Mouse (Mus musculus) CH12.LX (cell line): ENCODE data around the gene Adamts7. TPM values are rescaled to one million over a fixed set of nuclear protein-coding genes. Genes with fewer than 3 reads are reported as not detected.

Experiments
- DNase-seq: peaks from one replicate; pipeline ENCODE4 v3.0.0-alpha.2; 2013; ENCODE audit errors: extremely low read depth
- H3K27ac ChIP-seq: 2 replicates; pipeline ENCODE4 v1.5.1; 2012; ENCODE audit warnings: low read depth, mild to moderate bottlenecking, control low read depth, moderate library complexity; ENCODE audit not compliant: insufficient read depth
- H3K27me3 ChIP-seq: replicated peaks from 2 replicates; pipeline ENCODE3; 2012; ENCODE audit warnings: inconsistent platforms
- H3K36me3 ChIP-seq, 2 experiments: replicated peaks in 1 of 2; 2 replicates each; pipeline versions ENCODE3 to v1.6.1; 2012; ENCODE audit warnings: inconsistent platforms in 1 of 2, low read length in 1 of 2, mild to moderate bottlenecking in 1 of 2, mixed read lengths in 1 of 2, moderate library complexity in 1 of 2; ENCODE audit not compliant: control insufficient read depth in 1 of 2, insufficient read depth in 1 of 2
- H3K4me1 ChIP-seq, 2 experiments: 2 replicates each; pipeline ENCODE4 v1.6.1; 2012; ENCODE audit warnings: inconsistent platforms in 1 of 2, moderate library complexity in 1 of 2; ENCODE audit not compliant: insufficient read depth in 2 of 2, control insufficient read depth in 1 of 2
- H3K4me2 ChIP-seq: 2 replicates; pipeline ENCODE4 v1.6.1; 2012; ENCODE audit warnings: low read depth, mild to moderate bottlenecking, control low read depth; ENCODE audit not compliant: poor library complexity, insufficient read depth, severe bottlenecking
- H3K4me3 ChIP-seq, 3 experiments: fragments of 150-350 bp in 1 of 3; sonication (generic) in 1 of 3; replicated peaks in 1 of 3; 2 replicates each; pipeline versions ENCODE3 to v1.5.1; 2011 to 2012; ENCODE audit warnings: low read depth in 2 of 3, low read length in 2 of 3, mild to moderate bottlenecking in 2 of 3, moderate library complexity in 2 of 3, control low read depth in 1 of 3, improper control_type of control experiment in 1 of 3, inconsistent platforms in 1 of 3, mixed read lengths in 1 of 3; ENCODE audit not compliant: poor library complexity in 1 of 3
- H3K79me2 ChIP-seq: replicated peaks from 2 replicates; pipeline ENCODE4 v1.6.1; 2012; ENCODE audit warnings: mild to moderate bottlenecking, moderate library complexity; ENCODE audit not compliant: control insufficient read depth, poor library complexity, insufficient read depth, severe bottlenecking; ENCODE audit errors: extremely low read depth
- H3K9ac ChIP-seq: 2 replicates; pipeline ENCODE4 v1.6.1; 2012; ENCODE audit warnings: low read depth, mild to moderate bottlenecking, control low read depth, moderate library complexity; ENCODE audit not compliant: insufficient read depth
- H3K9me3 ChIP-seq: replicated peaks from 2 replicates; pipeline ENCODE3; 2012; ENCODE audit warnings: low read length, inconsistent platforms, mixed read lengths
- BHLHE40 ChIP-seq: IDR thresholded peaks from 2 replicates; pipeline ENCODE4 v1.6.1; 2011; ENCODE audit warnings: mild to moderate bottlenecking, low read depth, low read length, improper control_type of control experiment
- E2F4 ChIP-seq: IDR thresholded peaks from 2 replicates; pipeline ENCODE4 v1.6.1; 2011; ENCODE audit warnings: low read depth, low read length, improper control_type of control experiment; ENCODE audit not compliant: insufficient replicate concordance
- ELF1 ChIP-seq: IDR thresholded peaks from 2 replicates; pipeline ENCODE4 v1.6.1; 2014; ENCODE audit warnings: low read depth, mild to moderate bottlenecking, inconsistent platforms, low read length, improper control_type of control experiment
- EP300 ChIP-seq: IDR thresholded peaks from 2 replicates; pipeline ENCODE4 v1.6.1; 2011; ENCODE audit warnings: low read length, improper control_type of control experiment
- ETS1 ChIP-seq: conservative IDR thresholded peaks from 2 replicates; pipeline ENCODE4 v1.6.1; 2012; ENCODE audit warnings: low read depth, mild to moderate bottlenecking, inconsistent platforms, low read length, improper control_type of control experiment, moderate library complexity
- GABPA ChIP-seq: IDR thresholded peaks from 2 replicates; pipeline ENCODE4 v1.6.1; 2012; ENCODE audit warnings: low read depth, low read length, improper control_type of control experiment, inconsistent platforms; ENCODE audit not compliant: insufficient replicate concordance
- HCFC1 ChIP-seq: IDR thresholded peaks from 2 replicates; pipeline ENCODE4 v1.6.1; 2012; ENCODE audit warnings: low read depth, mild to moderate bottlenecking, inconsistent platforms, low read length, improper control_type of control experiment
- JUN ChIP-seq: IDR thresholded peaks from 2 replicates; pipeline ENCODE4 v1.6.1; 2011; ENCODE audit warnings: low read depth, mild to moderate bottlenecking, low read length, improper control_type of control experiment, moderate library complexity; ENCODE audit not compliant: insufficient read depth
- KAT2A ChIP-seq: IDR thresholded peaks from 2 replicates; pipeline ENCODE4 v1.6.1; 2012; ENCODE audit warnings: low read length, improper control_type of control experiment, inconsistent platforms; ENCODE audit not compliant: insufficient replicate concordance
- MAX ChIP-seq: IDR thresholded peaks from 2 replicates; pipeline ENCODE4 v1.6.1; 2011; ENCODE audit warnings: low read length, improper control_type of control experiment
- MAZ ChIP-seq: IDR thresholded peaks from 2 replicates; pipeline ENCODE4 v1.6.1; 2012; ENCODE audit warnings: low read depth, mild to moderate bottlenecking, inconsistent platforms, low read length, improper control_type of control experiment, moderate library complexity
- MXI1 ChIP-seq: IDR thresholded peaks from 2 replicates; pipeline ENCODE4 v1.6.1; 2011; ENCODE audit warnings: mild to moderate bottlenecking, low read depth, low read length, improper control_type of control experiment
- NELFE ChIP-seq: IDR thresholded peaks from 2 replicates; pipeline ENCODE4 v1.6.1; 2011; ENCODE audit warnings: low read depth, low read length, improper control_type of control experiment
- PAX5 ChIP-seq: IDR thresholded peaks from 2 replicates; pipeline ENCODE4 v1.6.1; 2012; ENCODE audit warnings: low read length, inconsistent platforms, mixed read lengths
- POLR2A ChIP-seq: IDR thresholded peaks from 2 replicates; pipeline ENCODE4 v1.6.1; 2011; ENCODE audit warnings: low read depth, mild to moderate bottlenecking, improper control_type of control experiment, low read length
- POLR2AphosphoS2 ChIP-seq: IDR thresholded peaks from 2 replicates; pipeline ENCODE4 v1.6.1; 2011; ENCODE audit warnings: low read depth, low read length, improper control_type of control experiment
- RAD21 ChIP-seq: IDR thresholded peaks from 2 replicates; pipeline ENCODE4 v1.6.1; 2011; ENCODE audit warnings: low read depth, mild to moderate bottlenecking, low read length, improper control_type of control experiment, moderate library complexity
- RCOR1 ChIP-seq: conservative IDR thresholded peaks from 2 replicates; pipeline ENCODE4 v1.6.1; 2012; ENCODE audit warnings: low read depth, mild to moderate bottlenecking, inconsistent platforms, low read length, improper control_type of control experiment
- SIN3A ChIP-seq: IDR thresholded peaks from 2 replicates; pipeline ENCODE4 v1.6.1; 2012; ENCODE audit warnings: low read length, improper control_type of control experiment, inconsistent platforms
- TCF12 ChIP-seq: IDR thresholded peaks from 2 replicates; pipeline ENCODE4 v1.6.1; 2014; ENCODE audit warnings: low read depth, mild to moderate bottlenecking, inconsistent platforms, low read length, improper control_type of control experiment
- UBTF ChIP-seq: IDR thresholded peaks from 2 replicates; pipeline ENCODE4 v1.6.1; 2012; ENCODE audit warnings: low read depth, mild to moderate bottlenecking, inconsistent platforms, low read length, improper control_type of control experiment, moderate library complexity
- USF1 ChIP-seq: IDR thresholded peaks from 2 replicates; pipeline ENCODE4 v1.6.1; 2014; ENCODE audit warnings: low read depth, mild to moderate bottlenecking, inconsistent platforms, low read length, improper control_type of control experiment
- ZKSCAN1 ChIP-seq: IDR thresholded peaks from 2 replicates; pipeline ENCODE4 v1.6.1; 2012; ENCODE audit warnings: low read depth, inconsistent platforms, low read length, improper control_type of control experiment, borderline replicate concordance
- ZMIZ1 ChIP-seq: IDR thresholded peaks from 2 replicates; pipeline ENCODE4 v1.6.1; 2012; ENCODE audit warnings: low read depth, mild to moderate bottlenecking, inconsistent platforms, low read length, improper control_type of control experiment
- dilution Hi-C: fragments of 300-500 bp; cut with MboI; formaldehyde crosslinking; loops from 2 replicates; pipeline ENCODE4 v1.14.3; 2020; ENCODE audit warnings: low sequenced_read_pairs; ENCODE audit not compliant: extremely low pct_unique_long_range_greater_than_20kb, extremely low pct_ligation_motif_present
- in situ Hi-C: fragments of 300-500 bp; cut with MboI; formaldehyde crosslinking; loops from 3 replicates; pipeline ENCODE4 v1.14.3; 2019; ENCODE audit warnings: low sequenced_read_pairs, low pct_ligation_motif_present, low pct_unique_long_range_greater_than_20kb, mixed read lengths
- polyA plus RNA-seq: library from polyadenylated mRNA; unstranded; fragments of >175 nt; gene quantifications from 2 replicates; pipeline ENCODE4 v1.2.1, GENCODE M21; 2012; ENCODE audit warnings: low read depth; ENCODE audit not compliant: insufficient read length
- total RNA-seq, 2 experiments: library from RNA; depleted of rRNA; stranded (reverse); fragments of 300-350 nt in 1 of 2; fragments of >200 nt in 1 of 2; gene quantifications; 2 replicates each; pipeline ENCODE4 v1.2.3; 2012 to 2014

Adamts7 gene
- total and polyA plus RNA-seq, 3 experiments, result 4.7 to 15.7 (median 9.2) TPM

GRCm38 (mm10) chr9:90172528-90173321 is 9.9 kb downstream of the Adamts7 start:
- Histone ChIP-seq H3K9me3 (peaks cover 2% of the 10 kb centered on the region), H3K9ac (no peak overlapping the region), H3K4me2 (no peak overlapping the region), H3K36me3 (peaks cover 20 to 62% of the 10 kb centered on the region in 2 experiments), H3K27me3 (no peaks in the 10 kb centered on the region), H3K27ac (no peak overlapping the region), H3K4me1 (peaks cover 23 to 76% of the 10 kb centered on the region in 2 experiments), H3K4me3 (no peak overlapping the region), H3K79me2 (no peaks in the 10 kb centered on the region)
- dilution Hi-C loops (no loop called here), in situ Hi-C loops (no loop called here)
- no peak for TF ChIP-seq USF1
- no peak for TF ChIP-seq POLR2A
- no peak for TF ChIP-seq NELFE
- no peak for DNase-seq

DNA sequence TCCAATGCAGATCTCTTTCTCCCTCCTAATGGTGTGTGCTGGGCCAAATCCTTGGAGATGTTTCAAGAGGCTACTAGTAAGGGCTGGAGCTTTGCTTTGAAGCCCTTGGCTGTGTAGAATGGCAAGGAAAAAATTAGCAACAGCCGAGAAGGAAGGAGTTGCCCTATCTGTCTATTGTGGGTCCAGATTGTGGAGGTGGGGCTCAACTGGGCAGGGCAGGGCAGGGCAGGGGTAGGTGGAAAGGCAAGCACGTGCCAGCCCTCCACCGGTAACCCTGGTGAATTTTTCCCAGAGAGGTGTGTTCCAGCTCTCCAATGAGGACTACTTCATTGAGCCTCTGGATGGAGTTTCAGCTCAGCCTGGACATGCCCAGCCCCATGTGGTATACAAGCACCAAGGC is 10.5 kb downstream of the Adamts7 start:
- Histone ChIP-seq H3K27ac (no peak overlapping the region), H3K4me1 (peaks cover 26 to 79% of the 10 kb centered on the region in 2 experiments), H3K79me2 (no peaks in the 10 kb centered on the region), H3K4me3 (no peak overlapping the region), H3K9ac (no peak overlapping the region), H3K4me2 (no peak overlapping the region), H3K36me3 (peaks cover 24 to 66% of the 10 kb centered on the region in 2 experiments), H3K9me3 (peaks cover under 1% of the 10 kb centered on the region), H3K27me3 (no peaks in the 10 kb centered on the region)
- dilution Hi-C loops, result no loop called here
- TF ChIP-seq RAD21 (no peak), JUN (no peak), MAX (no peak), ZKSCAN1 (no peak), ZMIZ1 (no peak), NELFE (no peak), SIN3A (no peak), BHLHE40 (no peak), E2F4 (no peak), MXI1 (no peak), UBTF (no peak)
- in situ Hi-C loops, result no loop called here
- no peak for DNase-seq

DNA sequence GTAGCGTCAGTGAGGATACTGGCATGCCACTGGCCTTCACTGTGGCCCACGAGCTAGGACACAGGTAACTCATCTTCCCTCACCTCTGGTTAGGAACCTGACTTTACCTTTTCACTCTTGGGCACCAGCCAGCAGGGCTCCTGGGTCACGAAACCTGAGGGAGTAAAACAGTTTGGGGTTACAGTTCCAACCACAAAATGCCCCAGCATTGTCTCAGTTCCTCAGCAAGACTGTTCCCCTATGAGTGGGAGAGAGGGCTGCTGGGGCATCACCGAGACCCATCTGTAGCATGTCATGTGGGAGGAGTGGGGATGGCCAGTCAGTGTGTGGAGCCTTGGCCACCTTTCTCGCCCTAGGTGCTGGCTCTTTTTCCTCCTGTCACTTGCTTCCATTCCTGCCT is 16.5 kb downstream of the Adamts7 start:
- no peak overlapping the region for H3K9ac ChIP-seq
- peak overlapping the region; percentile 71 for H3K27ac ChIP-seq
- H3K4me1 ChIP-seq, result peaks cover 49 to 87% of the 10 kb centered on the region in 2 experiments
- DNase-seq, result peak; percentile 55
- H3K4me2 ChIP-seq, result 0 out of 2 replicates have a peak overlapping the region, but pooled peaks have one; percentile 6
- no peaks in the 10 kb centered on the region for H3K9me3 ChIP-seq
- H3K4me3 ChIP-seq, result peak overlapping the region in 1 of 3 experiments; percentile 14
- peaks cover 20 to 73% of the 10 kb centered on the region in 2 experiments for H3K36me3 ChIP-seq
- H3K79me2 ChIP-seq, result no peaks in the 10 kb centered on the region
- dilution Hi-C loops, result no loop called here
- H3K27me3 ChIP-seq, result no peaks in the 10 kb centered on the region
- in situ Hi-C loops, result no loop called here
- TF ChIP-seq GABPA (no peak), POLR2AphosphoS2 (no peak), PAX5 (no peak), NELFE (no peak), ETS1 (peak; percentile 76), ZMIZ1 (no peak), MAZ (peak; percentile 76; the same call in 1 of the 2 replicates), POLR2A (no peak), EP300 (peak; percentile 97), RCOR1 (peak; percentile 76), ZKSCAN1 (no peak), USF1 (no peak), SIN3A (0 out of 2 replicates have a peak, but pooled peaks have one; percentile 46), ELF1 (no peak), KAT2A (no peak), HCFC1 (no peak), TCF12 (peak; percentile 93)
